Mouse (Mus musculus) E14TG2a.4 (cell line): Measurements from ENCODE around the gene Impad1.

Experiments used
- CTCF ChIP-seq: conservative IDR thresholded peaks from 2 replicates; pipeline ENCODE4 v1.5.1; 2014; ENCODE audit warnings: low read length
- NANOG ChIP-seq: IDR thresholded peaks from 2 replicates; pipeline ENCODE4 v1.6.1; 2014; ENCODE audit warnings: borderline replicate concordance, low read length, mixed read lengths

- TF ChIP-seq CTCF (no peak), NANOG (no peak)
These were observed 66.8 kb downstream of the Impad1 start for GRCm38 (mm10) chr4:4726241-4726776.
